Mouse (Mus musculus) thymus, adult 18-20 months (tissue): ENCODE results near the gene Arhgef17.
"Not testable (repeated sequence)": the region's sequence is repeated elsewhere in the genome, so short reads cannot be mapped to it uniquely, and the experiment has no call there.

Source experiments
- DNase-seq, 2 experiments: peaks; one replicate each; pipeline ENCODE4 v3.0.0; 2022; ENCODE audit warnings: mixed read lengths in 2 of 2

Gene Arhgef17

GRCm38 (mm10) chr7:100869877-100870629 lies 61.9 kb downstream of the Arhgef17 start:
- DNase-seq: no peak

GRCm38 (mm10) chr7:100868551-100868950 lies 63.4 kb downstream of the Arhgef17 start:
- no peak for DNase-seq

- no peak for DNase-seq
Observed at GRCm38 (mm10) chr7:100867561-100867960, 64.3 kb downstream of the Arhgef17 start.

- DNase-seq: peak in 1 of 2 experiments; percentile 45
Observed at GRCm38 (mm10) chr7:100866675-100867074, 65.2 kb downstream of the Arhgef17 start.

DNA sequence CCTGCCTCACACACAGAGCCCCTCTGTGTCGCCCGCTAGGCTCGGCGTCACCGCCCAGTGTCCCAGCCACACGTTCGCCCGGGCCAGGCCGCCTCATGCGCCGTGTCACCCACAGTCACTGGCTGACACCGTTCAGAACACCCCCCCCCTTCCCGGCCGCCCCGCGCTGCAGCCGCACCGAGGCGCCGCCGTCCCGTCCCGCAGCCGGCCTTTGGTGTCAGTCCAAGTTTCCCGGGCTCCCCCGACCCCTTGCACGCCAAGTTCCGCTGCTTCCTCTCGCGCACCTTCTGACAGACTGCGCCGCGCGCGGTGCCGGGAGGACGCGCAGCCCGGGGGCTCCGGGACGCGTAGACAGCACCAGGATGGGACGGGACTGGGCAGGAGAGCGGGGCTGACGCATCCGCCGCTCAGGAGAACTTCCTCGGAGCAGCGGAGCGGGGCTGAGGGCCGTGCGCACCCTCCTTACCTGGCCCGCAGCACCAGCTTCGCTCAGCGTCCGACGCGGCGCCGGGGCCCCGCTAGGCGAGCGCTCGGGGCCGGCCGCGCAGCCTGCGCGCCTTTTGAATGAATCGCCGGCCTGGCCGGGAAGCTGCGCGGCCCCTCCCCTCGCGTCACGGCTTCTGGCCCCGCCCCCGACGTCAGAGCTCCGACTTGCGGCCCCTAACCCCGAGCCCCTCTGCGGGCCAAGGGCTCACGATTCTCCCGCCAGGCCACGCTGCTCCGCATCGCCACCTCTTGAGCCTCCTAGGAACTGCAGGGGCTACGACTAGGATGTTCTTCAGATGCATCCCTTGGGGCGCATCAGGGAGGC lies 68.9 kb downstream of the Arhgef17 start, which contains the start of gene Relt:
TSS of gene Relt (minus strand) at position 619 of the 811 bp plus-strand sequence.
- peak; percentile 92 for DNase-seq

DNA sequence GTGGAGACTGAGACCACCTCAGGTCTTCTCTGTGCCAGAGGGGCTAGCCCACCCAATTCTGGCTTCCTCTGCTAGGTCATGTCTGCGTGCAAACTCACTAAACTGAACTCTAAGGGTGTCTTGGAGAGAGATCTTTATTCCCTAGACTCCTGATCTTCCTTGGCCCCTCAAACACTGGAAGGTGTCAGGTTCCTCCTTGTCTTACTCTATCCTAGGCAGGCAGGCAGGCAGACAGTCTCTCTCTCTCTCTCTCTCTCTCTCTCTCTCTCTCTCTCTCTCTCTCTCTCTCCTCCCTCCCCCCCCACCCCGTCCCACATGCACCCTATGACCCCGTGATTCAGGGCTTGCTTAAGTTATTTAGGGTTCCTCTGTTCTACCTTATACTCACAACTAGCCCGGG lies 69.6 kb downstream of the Arhgef17 start:
- DNase-seq: no peak

DNA sequence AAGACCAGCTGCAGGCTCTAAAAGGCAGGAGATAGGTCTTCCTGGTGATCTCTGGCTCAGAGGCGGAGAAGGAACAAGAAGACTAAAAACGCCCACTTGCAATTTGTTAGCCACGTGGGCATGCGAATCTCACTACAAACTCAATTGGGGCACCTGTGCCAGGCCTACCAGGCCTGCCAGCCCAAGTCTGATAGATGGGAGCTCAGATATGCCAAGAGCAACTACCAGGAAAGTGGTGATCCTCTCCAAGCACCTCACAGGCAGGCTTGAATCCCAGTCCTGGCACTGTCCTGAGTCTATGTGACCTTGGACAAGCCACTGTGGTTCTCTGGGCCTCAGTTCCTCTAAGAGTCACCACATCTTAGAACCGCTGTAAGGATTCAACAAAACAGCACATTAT lies 70.7 kb downstream of the Arhgef17 start:
- no peak for DNase-seq

DNA sequence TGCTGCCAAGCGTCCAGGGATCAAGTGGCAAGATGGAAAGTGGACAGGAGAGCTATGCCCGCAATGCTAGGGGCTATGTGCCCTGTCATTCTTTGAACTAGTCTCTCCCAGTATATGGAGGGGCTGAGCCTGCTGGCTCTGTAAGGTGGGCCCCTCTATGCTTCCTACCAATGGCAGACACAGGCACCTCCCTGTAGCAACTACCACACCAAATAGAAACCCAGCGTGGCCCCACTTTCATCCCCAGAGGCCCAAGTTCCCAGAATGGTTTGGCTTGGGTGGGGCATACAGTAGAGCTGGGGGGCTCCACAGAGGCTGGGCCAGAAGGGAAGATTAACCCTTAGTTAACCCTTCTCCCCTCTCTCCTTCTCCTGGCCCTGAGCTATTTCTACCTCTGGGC lies 71.5 kb downstream of the Arhgef17 start:
- no peak for DNase-seq

DNA sequence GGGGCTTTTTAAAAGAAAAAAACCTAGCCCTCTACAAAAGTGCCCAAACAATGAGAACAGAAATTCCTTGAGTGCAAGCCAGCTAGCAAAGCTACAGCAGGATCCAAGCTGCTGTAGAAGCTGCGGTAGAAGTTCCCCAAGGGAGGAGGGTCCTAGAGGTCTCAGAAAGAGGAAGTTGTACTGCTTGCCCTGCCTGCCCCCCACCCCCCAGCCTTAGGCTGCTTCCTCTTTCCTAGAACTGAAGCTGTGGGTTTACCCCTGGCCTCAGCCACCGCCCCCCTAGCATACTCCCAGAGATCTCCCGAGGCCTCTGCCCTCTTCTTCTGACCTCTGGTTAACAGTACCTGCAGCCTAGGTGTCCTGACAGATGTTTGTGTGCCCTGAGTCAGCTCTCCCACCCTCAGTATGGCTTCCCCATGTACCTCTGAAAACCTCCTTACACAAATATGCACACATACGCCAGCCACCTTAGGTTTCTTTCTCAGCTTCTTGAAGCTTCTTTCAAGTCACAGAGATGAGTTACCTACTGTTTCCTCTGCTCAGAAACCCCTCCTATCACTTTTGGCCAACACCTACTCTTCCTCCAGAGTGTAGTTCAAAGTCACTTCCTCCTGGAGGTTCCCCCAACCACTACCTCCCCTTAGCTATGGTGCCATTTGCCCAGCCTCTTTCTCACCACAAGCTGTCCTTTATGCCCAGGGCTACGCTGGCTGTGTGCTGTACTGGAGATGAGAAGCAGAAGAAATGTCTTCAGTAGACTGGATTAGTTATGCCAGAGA lies 75.9 kb downstream of the Arhgef17 start:
- DNase-seq: peak; percentile 67 to 75

GRCm38 (mm10) chr7:100855300-100855699 lies 76.6 kb downstream of the Arhgef17 start:
- DNase-seq: no peak

GRCm38 (mm10) chr7:100854861-100855260 lies 77.0 kb downstream of the Arhgef17 start:
- no peak for DNase-seq

DNA sequence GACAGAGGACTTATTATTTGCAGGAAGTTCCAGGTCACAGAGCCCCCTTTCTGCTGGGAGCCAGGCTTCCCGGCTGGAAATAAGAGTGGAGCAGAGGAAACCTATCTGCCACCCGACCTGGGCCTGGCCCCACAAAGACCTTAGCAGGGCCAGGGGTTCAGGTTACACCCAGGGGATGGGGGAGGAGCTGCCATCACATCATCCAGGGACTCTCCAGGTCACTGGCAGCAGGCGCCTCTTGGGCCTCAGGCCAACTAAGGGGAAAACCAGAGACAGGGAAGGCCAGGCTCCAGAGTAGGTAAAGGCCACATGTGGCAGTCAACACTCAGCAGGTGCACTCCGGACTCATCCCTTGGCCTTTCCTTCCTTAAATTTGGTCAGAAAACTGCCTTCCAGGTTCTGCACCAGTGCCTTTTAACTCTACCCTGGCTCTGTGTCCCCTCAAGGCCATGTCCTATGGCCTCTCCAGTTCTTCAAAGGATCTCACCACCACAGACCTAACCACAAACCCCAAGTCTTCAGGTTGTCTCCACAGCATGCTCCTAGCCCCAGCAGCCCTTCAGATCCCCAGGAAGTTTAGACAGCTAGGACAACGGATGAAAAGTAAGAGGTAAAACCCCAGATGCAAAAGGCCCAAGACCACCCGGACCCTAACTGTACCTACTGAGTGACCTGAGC lies 77.6 kb downstream of the Arhgef17 start:
- DNase-seq: no peak

- DNase-seq: no peak
Observed at GRCm38 (mm10) chr7:100853396-100853795, 78.5 kb downstream of the Arhgef17 start.

GRCm38 (mm10) chr7:100851481-100852356 lies 80.2 kb downstream of the Arhgef17 start:
- no peak for DNase-seq

- DNase-seq: no peak
Observed at GRCm38 (mm10) chr7:100849508-100849907, 82.4 kb downstream of the Arhgef17 start.

DNA sequence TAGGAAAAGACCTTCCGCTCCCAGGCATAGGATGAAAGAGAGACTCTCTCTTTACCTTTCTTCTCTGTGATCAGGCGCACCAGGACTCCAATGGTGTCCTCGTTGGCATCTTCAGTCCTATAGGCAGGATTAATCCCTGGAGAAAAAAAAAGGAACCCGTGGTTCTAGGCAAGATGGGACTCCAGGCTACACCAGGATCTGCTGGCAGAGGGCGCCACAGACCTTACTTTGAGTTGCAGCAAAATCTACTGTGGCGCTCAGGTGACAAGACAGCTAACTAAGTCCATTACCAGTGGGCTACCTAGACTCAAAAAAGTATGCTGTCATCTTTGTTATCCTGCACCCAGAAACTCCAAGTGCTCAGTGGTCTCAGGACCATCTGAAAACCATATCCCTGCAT lies 83.2 kb downstream of the Arhgef17 start:
- DNase-seq: peak; percentile 36 to 57

DNA sequence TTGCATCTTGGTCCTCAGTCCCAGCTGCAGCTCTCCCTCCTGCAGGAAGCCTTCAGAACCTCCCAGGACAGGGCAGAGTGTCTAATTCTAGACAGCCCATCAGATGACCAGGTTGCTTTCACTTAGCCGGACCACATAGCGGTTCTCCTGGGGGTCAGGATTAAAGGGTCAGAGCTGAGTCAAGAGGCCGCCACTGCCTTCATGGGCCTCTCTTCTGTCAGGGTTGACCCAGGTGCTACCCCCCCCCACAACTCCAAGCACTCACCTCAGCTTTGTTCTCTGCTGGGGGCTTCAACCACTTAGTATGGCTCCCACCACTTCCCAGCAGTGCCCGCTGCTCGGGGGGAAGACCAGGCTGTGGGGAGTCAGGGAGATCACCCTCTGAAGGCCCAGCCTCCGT lies 84.8 kb downstream of the Arhgef17 start:
- DNase-seq: no peak

GRCm38 (mm10) chr7:100846033-100846432 lies 85.9 kb downstream of the Arhgef17 start:
- DNase-seq: not testable (repeated sequence)

DNA sequence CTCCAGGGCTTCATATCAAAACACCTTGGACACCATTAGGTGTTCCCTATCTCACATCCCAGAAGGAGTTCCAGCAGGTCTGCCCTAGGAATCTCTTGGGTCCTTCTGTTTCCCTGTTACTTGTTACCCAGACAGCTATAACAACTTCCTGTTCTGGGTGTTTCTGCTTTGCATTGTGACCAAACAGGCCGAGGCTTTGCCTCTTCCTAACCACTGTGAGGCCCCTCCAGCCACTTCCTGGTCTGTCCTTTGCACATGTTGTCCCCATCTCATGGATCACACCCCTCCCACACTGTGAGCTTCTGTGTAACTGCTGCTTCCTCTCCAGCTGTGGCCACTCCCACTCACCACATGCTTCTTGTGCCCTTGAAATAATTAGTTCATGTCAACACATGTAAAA lies 86.5 kb downstream of the Arhgef17 start:
- no peak for DNase-seq

DNA sequence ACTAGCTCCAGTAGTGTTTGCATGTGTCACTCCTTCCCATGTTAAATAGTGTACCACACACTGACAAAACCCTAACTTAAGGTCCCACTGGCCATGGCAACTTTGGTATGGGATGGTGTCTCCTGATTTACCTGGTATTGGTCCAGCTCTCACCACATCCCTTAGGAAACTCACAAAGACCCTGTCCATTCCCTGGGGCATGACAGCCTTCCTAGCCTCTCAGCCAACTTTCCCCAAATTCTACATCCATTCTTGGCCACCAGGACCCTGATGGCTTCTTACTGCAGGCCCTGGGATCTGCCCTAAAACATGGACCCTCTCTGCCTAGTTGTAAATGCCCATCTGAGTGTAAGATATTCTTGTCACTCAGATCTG lies 86.9 kb downstream of the Arhgef17 start:
- no peak for DNase-seq

- DNase-seq: no peak
Observed at GRCm38 (mm10) chr7:100844385-100845025, 87.4 kb downstream of the Arhgef17 start.
